Mouse (Mus musculus) cortical plate, adult 2 months (tissue): ENCODE results near the gene Lkaaear1.

Experiments
- CTCF ChIP-seq: fragments of 200-500 bp; IDR thresholded peaks from 2 replicates; pipeline ENCODE4 v1.5.1; 2011; ENCODE audit warnings: mild to moderate bottlenecking, control low read depth, low read length; ENCODE audit not compliant: insufficient read depth; ENCODE audit errors: extremely low read depth
- POLR2A ChIP-seq: fragments of 200-500 bp; IDR thresholded peaks from 2 replicates; pipeline ENCODE4 v1.6.1; 2011; ENCODE audit warnings: mild to moderate bottlenecking, low read length, control low read depth; ENCODE audit not compliant: insufficient read depth; ENCODE audit errors: extremely low read depth

GRCm38 (mm10) chr2:181691571-181691970 is 6.7 kb downstream of the Lkaaear1 start:
- TF ChIP-seq CTCF (no peak), POLR2A (no peak)
